Mouse (Mus musculus) kidney, adult 2 months (tissue): Measurements from ENCODE around the gene A630023A22Rik.

ENCODE experiments used
- CTCF ChIP-seq: fragments of 200-500 bp; conservative IDR thresholded peaks from 2 replicates; pipeline ENCODE4 v1.5.1; 2011; ENCODE audit warnings: low read depth, mild to moderate bottlenecking, control low read depth, low read length, moderate library complexity, mixed read lengths; ENCODE audit not compliant: insufficient read depth, insufficient read length
- POLR2A ChIP-seq: fragments of 200-500 bp; IDR thresholded peaks from one replicate; pipeline ENCODE4 v1.6.1; 2011; ENCODE audit warnings: low read depth, low read length, control low read depth

DNA sequence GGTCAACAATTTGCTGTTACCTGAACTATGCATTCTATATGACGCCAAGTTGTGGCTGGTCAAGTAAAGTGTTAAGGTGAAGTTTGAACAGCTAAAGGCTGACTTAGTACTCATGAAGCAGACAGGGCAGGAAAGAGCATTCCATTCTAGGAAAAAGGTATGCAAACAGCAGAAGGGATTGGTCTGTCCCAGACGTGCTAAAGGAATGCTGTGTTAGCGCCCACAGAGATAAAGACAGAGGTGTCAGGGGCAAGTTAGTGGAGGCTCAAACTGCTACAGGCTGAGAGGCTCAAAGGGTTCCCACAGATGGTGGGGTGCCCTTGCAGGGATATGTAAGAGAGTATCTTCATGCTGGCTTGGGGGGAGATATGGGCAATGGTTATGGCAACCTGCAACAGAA is 1.3 kb upstream of the A630023A22Rik start:
- no peak for TF ChIP-seq CTCF
- no peak for TF ChIP-seq POLR2A
